In the genomic region with DNA sequence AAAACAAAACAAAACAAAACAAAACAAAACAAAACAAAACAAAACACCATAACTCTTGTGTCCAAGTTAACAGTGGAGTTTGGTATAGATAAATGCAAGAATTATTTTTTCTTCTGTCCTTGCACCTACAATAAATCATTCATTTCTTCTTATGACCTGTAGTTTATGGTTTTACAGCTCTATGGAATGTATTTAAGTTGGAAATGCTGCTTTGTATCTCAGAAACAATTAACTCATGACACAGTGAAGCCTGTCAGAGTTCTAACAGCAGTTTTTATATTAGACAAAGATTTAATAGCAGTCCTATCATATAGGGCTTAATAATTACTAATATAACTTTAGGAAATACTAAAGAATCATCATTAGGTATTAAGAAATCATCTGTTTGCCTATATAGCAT, we compare ENCODE assay signal across 47 mouse cellular contexts. TPM values are rescaled to one million over a fixed set of nuclear protein-coding genes. Genes with fewer than 3 reads are reported as not detected.
"Had no signal": no experiment of that assay in that cellular context is flagged by ENCODE, and none has a peak within 500 bp of the region (broad histone marks: within the 10 kb centered on the region; RNA-seq: fewer than 3 reads in every experiment).

No protein-coding gene starts in this region.

- H3K27me3 ChIP-seq: limb, embryonic 12.5 days; limb, embryonic 13.5 days; limb, embryonic 15.5 days; liver, embryonic 12.5 days; liver, embryonic 13.5 days; liver, embryonic 15.5 days; lung, embryonic 15.5 days; megakaryocyte, embryonic 14.5 days; midbrain, embryonic 12.5 days; midbrain, embryonic 13.5 days; midbrain, embryonic 15.5 days; neural tube, embryonic 12.5 days had no signal

- H3K4me2 ChIP-seq: limb, embryonic 12.5 days; limb, embryonic 13.5 days; limb, embryonic 15.5 days; liver, embryonic 11.5 days; liver, embryonic 12.5 days; liver, embryonic 13.5 days; liver, embryonic 15.5 days; lung, embryonic 14.5 days; lung, embryonic 15.5 days; midbrain, embryonic 11.5 days; midbrain, embryonic 12.5 days; midbrain, embryonic 13.5 days; midbrain, embryonic 15.5 days; neural tube, embryonic 12.5 days had no signal

- H3K36me3 ChIP-seq: limb, embryonic 10.5 days; limb, embryonic 12.5 days; limb, embryonic 13.5 days; limb, embryonic 15.5 days; liver, embryonic 12.5 days; liver, embryonic 13.5 days; liver, embryonic 15.5 days; lung, embryonic 15.5 days; midbrain, embryonic 10.5 days; midbrain, embryonic 12.5 days; midbrain, embryonic 13.5 days; midbrain, embryonic 15.5 days; neural tube, embryonic 12.5 days had no signal

- DNase-seq: left cerebral cortex, postnatal 4 days; liver; liver, embryonic 13.5 days; liver, postnatal 0 days; lung, adult 18-20 months; lung, adult 2 months; lung, embryonic 14.5 days; lung, postnatal 10 days; lung, postnatal 14 days; lung, postnatal 36 days; lung, postnatal 4 days; midbrain, embryonic 14.5 days had no signal

- ATAC-seq: liver, embryonic 12.5 days; liver, postnatal 0 days; lung, postnatal 0 days; midbrain, embryonic 13.5 days; midbrain, embryonic 15.5 days; midbrain, embryonic 16.5 days had no signal

- H3K4me3 ChIP-seq: limb, embryonic 10.5 days; limb, embryonic 12.5 days; limb, embryonic 13.5 days; limb, embryonic 15.5 days; liver, embryonic 12.5 days; liver, embryonic 13.5 days; liver, embryonic 15.5 days; lung, embryonic 15.5 days; megakaryocyte, embryonic 14.5 days; midbrain, embryonic 10.5 days; midbrain, embryonic 12.5 days; midbrain, embryonic 13.5 days; midbrain, embryonic 15.5 days; myocyte; neural tube, embryonic 12.5 days had no signal

- H3K9ac ChIP-seq: limb, embryonic 12.5 days; limb, embryonic 13.5 days; limb, embryonic 15.5 days; liver, embryonic 12.5 days; liver, embryonic 13.5 days; liver, embryonic 14.5 days; liver, embryonic 15.5 days; liver, postnatal 0 days; lung, embryonic 14.5 days; lung, embryonic 15.5 days; midbrain, embryonic 12.5 days; midbrain, embryonic 13.5 days; midbrain, embryonic 15.5 days; neural tube, embryonic 12.5 days had no signal

- H3K9me3 ChIP-seq: limb, embryonic 10.5 days; limb, embryonic 15.5 days; liver, embryonic 12.5 days; liver, embryonic 13.5 days; liver, embryonic 15.5 days; lung, embryonic 15.5 days; midbrain, embryonic 15.5 days had no signal

- H3K4me1 ChIP-seq: limb, embryonic 10.5 days; limb, embryonic 12.5 days; limb, embryonic 13.5 days; limb, embryonic 15.5 days; liver, embryonic 12.5 days; liver, embryonic 13.5 days; liver, embryonic 15.5 days; lung, embryonic 15.5 days; megakaryocyte, embryonic 14.5 days; midbrain, embryonic 10.5 days; midbrain, embryonic 12.5 days; midbrain, embryonic 13.5 days; midbrain, embryonic 15.5 days; neural tube, embryonic 12.5 days had no signal

- H3K27ac ChIP-seq: limb, embryonic 10.5 days; limb, embryonic 12.5 days; limb, embryonic 13.5 days; limb, embryonic 15.5 days; liver, embryonic 12.5 days; liver, embryonic 13.5 days; liver, embryonic 14.5 days; liver, embryonic 15.5 days; lung, embryonic 15.5 days; macrophage; midbrain, embryonic 10.5 days; midbrain, embryonic 12.5 days; midbrain, embryonic 13.5 days; midbrain, embryonic 15.5 days; neural tube, embryonic 12.5 days had no signal

RNA-seq across cellular contexts. Expression of gene Gm10770, which starts 5.6 kb away (rescaled TPM):
- total RNA-seq: left cerebral cortex, postnatal 10 days; left cerebral cortex, postnatal 14 days; left cerebral cortex, postnatal 25 days; left cerebral cortex, postnatal 36 days; left cerebral cortex, postnatal 4 days; liver, adult 2 months; megakaryocyte progenitor cell, adult 5-6 weeks; megakaryocyte, adult 5-6 weeks; megakaryocyte-erythroid progenitor cell, adult 5-6 weeks; midbrain, postnatal 0 days; monocyte, adult 5-6 weeks had no signal
- polyA plus RNA-seq: limb, embryonic 10.5 days; limb, embryonic 11.5 days; limb, embryonic 12.5 days; limb, embryonic 13.5 days; limb, embryonic 14.5 days; limb, embryonic 15.5 days; liver, adult 2 months; liver, embryonic 11.5 days; liver, embryonic 12.5 days; liver, embryonic 13.5 days; liver, embryonic 14.5 days; liver, embryonic 15.5 days; liver, embryonic 16.5 days; liver, postnatal 0 days; lung, adult 2 months; lung, embryonic 14.5 days; lung, embryonic 15.5 days; lung, embryonic 16.5 days; lung, postnatal 0 days; macrophage; midbrain, embryonic 10.5 days; midbrain, embryonic 11.5 days; midbrain, embryonic 12.5 days; midbrain, embryonic 13.5 days; midbrain, embryonic 14.5 days; midbrain, embryonic 15.5 days; midbrain, embryonic 16.5 days; midbrain, postnatal 0 days; myocyte; neural tube, embryonic 11.5 days; neural tube, embryonic 12.5 days had no signal

RNA-seq across cellular contexts. Expression of gene Gm14139, which starts 7.7 kb away (rescaled TPM):
- total RNA-seq: left cerebral cortex, postnatal 10 days; left cerebral cortex, postnatal 14 days; left cerebral cortex, postnatal 25 days; left cerebral cortex, postnatal 36 days; left cerebral cortex, postnatal 4 days; liver, adult 2 months; megakaryocyte progenitor cell, adult 5-6 weeks; megakaryocyte, adult 5-6 weeks; megakaryocyte-erythroid progenitor cell, adult 5-6 weeks; midbrain, postnatal 0 days; monocyte, adult 5-6 weeks had no signal
- polyA plus RNA-seq: limb, embryonic 10.5 days; limb, embryonic 11.5 days; limb, embryonic 12.5 days; limb, embryonic 13.5 days; limb, embryonic 15.5 days; liver, adult 2 months; liver, embryonic 11.5 days; liver, embryonic 15.5 days; liver, embryonic 16.5 days; liver, postnatal 0 days; lung, adult 2 months; lung, embryonic 14.5 days; lung, embryonic 15.5 days; lung, embryonic 16.5 days; lung, postnatal 0 days; macrophage; midbrain, embryonic 11.5 days; midbrain, embryonic 12.5 days; midbrain, embryonic 13.5 days; midbrain, embryonic 14.5 days; midbrain, embryonic 15.5 days; midbrain, embryonic 16.5 days; midbrain, postnatal 0 days; neural tube, embryonic 11.5 days; neural tube, embryonic 12.5 days had no signal
